In genomic region chr11:69558756-69559155, GRCm38 (mm10) we compare ENCODE assay signal across 8 mouse cellular contexts. TPM values are rescaled to one million over a fixed set of nuclear protein-coding genes. Genes with fewer than 3 reads are reported as not detected.
DNase-seq lines count a peak whose midpoint lies in the region; ATAC-seq and TF ChIP-seq lines count a peak whose summit lies in the region.

No protein-coding gene starts in this region.

- peaks cover 59% of the 10 kb centered on the region for H3K4me1 ChIP-seq in heart, embryonic 11.5 days (ENCODE audit: control insufficient read depth, insufficient read depth, low read length)
- H3K4me1 ChIP-seq in heart, embryonic 12.5 days (replicated peaks) = peaks cover 74% of the 10 kb centered on the region
- peaks cover 18% of the 10 kb centered on the region for H3K4me1 ChIP-seq in kidney, postnatal 0 days (replicated peaks; ENCODE audit: insufficient read depth, low read length)
- H3K4me1 ChIP-seq in midbrain, postnatal 0 days (ENCODE audit: insufficient read depth, low read length) = peaks cover 39% of the 10 kb centered on the region
- peaks cover 4% of the 10 kb centered on the region for H3K4me1 ChIP-seq in cerebellum, adult 2 months (ENCODE audit: control insufficient read depth, insufficient read depth, low read length)

- no peak for TF ChIP-seq CTCF in kidney, postnatal 0 days (IDR thresholded peaks at IDR 0.05; ENCODE audit: low read depth)
- TF ChIP-seq CTCF in midbrain, postnatal 0 days (IDR thresholded peaks at IDR 0.05) = no peak
- no peak for TF ChIP-seq CTCF in cerebellum, adult 2 months (IDR thresholded peaks at IDR 0.05; ENCODE audit: borderline replicate concordance, insufficient read depth, low read depth, low read length)

- DNase-seq in heart, adult 9 months (ENCODE audit: low spot score in 2 of 2) = no peak
- DNase-seq in kidney, postnatal 0 days (ENCODE audit: low spot score) = no peak
- no peak for DNase-seq in midbrain, postnatal 0 days (ENCODE audit: low spot score)
- DNase-seq in gastrocnemius, adult 8-10 months (ENCODE audit: low spot score in 2 of 2) = no peak
- no peak for DNase-seq in layer of hippocampus, postnatal 14 days (ENCODE audit: low spot score in 2 of 2)
- DNase-seq in cerebellum, adult 2 months = no peak

- H3K9me3 ChIP-seq in heart, embryonic 11.5 days (replicated peaks; ENCODE audit: control insufficient read depth, low read length) = no peaks in the 10 kb centered on the region
- no peaks in the 10 kb centered on the region for H3K9me3 ChIP-seq in heart, embryonic 12.5 days (replicated peaks)
- no peaks in the 10 kb centered on the region for H3K9me3 ChIP-seq in kidney, postnatal 0 days (replicated peaks; ENCODE audit: low read length)
- no peaks in the 10 kb centered on the region for H3K9me3 ChIP-seq in midbrain, postnatal 0 days (ENCODE audit: low read length)

- H3K4me3 ChIP-seq in heart, embryonic 11.5 days (ENCODE audit: low read depth, low read length) = peak overlapping the region; percentile 74
- peak overlapping the region; percentile 62 for H3K4me3 ChIP-seq in heart, embryonic 12.5 days
- peak overlapping the region; percentile 66; the same call in 1 of the 2 replicates for H3K4me3 ChIP-seq in kidney, postnatal 0 days (replicated peaks; ENCODE audit: low read depth, low read length)
- peak overlapping the region; percentile 91 for H3K4me3 ChIP-seq in midbrain, postnatal 0 days (ENCODE audit: low read depth, low read length)
- no peak overlapping the region for H3K4me3 ChIP-seq in cerebellum, adult 2 months (replicated peaks; ENCODE audit: insufficient read depth, low read depth, low read length)

- no peak for ATAC-seq in heart, embryonic 11.5 days (replicated peaks; ENCODE audit: insufficient number of reproducible peaks, low FRiP score, low TSS enrichment)
- no peak for ATAC-seq in heart, embryonic 12.5 days (ENCODE audit: insufficient number of reproducible peaks, low FRiP score)
- ATAC-seq in kidney, postnatal 0 days (replicated peaks; ENCODE audit: low FRiP score, low read depth) = no peak
- no peak for ATAC-seq in midbrain, postnatal 0 days (ENCODE audit: low FRiP score)

- peaks cover 6% of the 10 kb centered on the region; the same call in 1 of the 2 replicates for H3K27me3 ChIP-seq in heart, embryonic 11.5 days (ENCODE audit: control insufficient read depth, insufficient read depth, low read length)
- peaks cover 19% of the 10 kb centered on the region; the same call in 1 of the 2 replicates for H3K27me3 ChIP-seq in heart, embryonic 12.5 days (replicated peaks)
- H3K27me3 ChIP-seq in kidney, postnatal 0 days (ENCODE audit: insufficient read depth, low read length) = no peaks in the 10 kb centered on the region
- no peaks in the 10 kb centered on the region for H3K27me3 ChIP-seq in midbrain, postnatal 0 days (ENCODE audit: insufficient read depth, low read length)
- no peaks in the 10 kb centered on the region; the same call in 1 of the 2 replicates for H3K27me3 ChIP-seq in cerebellum, adult 2 months (ENCODE audit: control insufficient read depth, insufficient read depth, low read length)

- peaks cover 2% of the 10 kb centered on the region; the same call in 1 of the 2 replicates for H3K36me3 ChIP-seq in heart, embryonic 11.5 days (ENCODE audit: control insufficient read depth, insufficient read depth, low read length)
- peaks cover 45% of the 10 kb centered on the region for H3K36me3 ChIP-seq in heart, embryonic 12.5 days
- H3K36me3 ChIP-seq in kidney, postnatal 0 days (ENCODE audit: insufficient read depth, low read length) = peaks cover 18% of the 10 kb centered on the region
- H3K36me3 ChIP-seq in midbrain, postnatal 0 days (ENCODE audit: insufficient read depth, low read length) = peaks cover 28% of the 10 kb centered on the region

- no peak for TF ChIP-seq POLR2A in cerebellum, adult 2 months (IDR thresholded peaks at IDR 0.05; ENCODE audit: borderline replicate concordance, insufficient read depth, low read length)

- H3K4me2 ChIP-seq in heart, embryonic 11.5 days = peak overlapping the region; percentile 98
- H3K4me2 ChIP-seq in heart, embryonic 12.5 days = peak overlapping the region; percentile 86
- peak overlapping the region; percentile 99 for H3K4me2 ChIP-seq in kidney, postnatal 0 days (ENCODE audit: low read length)
- peak overlapping the region; percentile 83 for H3K4me2 ChIP-seq in midbrain, postnatal 0 days (ENCODE audit: low read depth, low read length, poor library complexity, severe bottlenecking)

- peak overlapping the region; percentile 99 for H3K27ac ChIP-seq in heart, embryonic 11.5 days (ENCODE audit: low read depth, low read length)
- peak overlapping the region; percentile 96 for H3K27ac ChIP-seq in heart, embryonic 12.5 days (ENCODE audit: poor library complexity, severe bottlenecking)
- no peak overlapping the region for H3K27ac ChIP-seq in kidney, postnatal 0 days
- H3K27ac ChIP-seq in midbrain, postnatal 0 days (ENCODE audit: low read depth, low read length) = peak overlapping the region; percentile 91
- H3K27ac ChIP-seq in cerebellum, adult 2 months (ENCODE audit: insufficient read depth, low read length) = no peak overlapping the region

- peak overlapping the region; percentile 91 for H3K9ac ChIP-seq in heart, embryonic 11.5 days (ENCODE audit: low read depth, low read length)
- H3K9ac ChIP-seq in heart, embryonic 12.5 days = peak overlapping the region; percentile 88
- 0 out of 2 replicates have a peak overlapping the region, but pooled peaks have one; percentile 72 for H3K9ac ChIP-seq in kidney, postnatal 0 days (ENCODE audit: low read depth, low read length)
- peak overlapping the region; percentile 98 for H3K9ac ChIP-seq in midbrain, postnatal 0 days (replicated peaks; ENCODE audit: low read length, poor library complexity, severe bottlenecking)

- WGBS in heart, embryonic 11.5 days (ENCODE audit: insufficient replicate concordance) = 12% methylated on average over 6 of the region's 6 CpGs
- under 1% methylated on average over 6 of the region's 6 CpGs for whole genome bisulfite sequencing in heart, embryonic 12.5 days
- WGBS in kidney, postnatal 0 days = 27% methylated on average over 6 of the region's 6 CpGs
- 11% methylated on average over 6 of the region's 6 CpGs for WGBS in midbrain, postnatal 0 days
- WGBS in cerebellum, adult 2 months = 63% methylated on average over 6 of the region's 6 CpGs

RNA-seq across cellular contexts. Expression of gene Efnb3, which starts 1.2 kb away (rescaled TPM):
- 15.2 and 19.0 TPM in 2 replicates for polyA plus RNA-seq in heart, embryonic 11.5 days (2014; fragmentation: Nextera tagmentation; extraction: Ambion mirVana)
- polyA plus RNA-seq in heart, embryonic 12.5 days (2016; fragmentation: Nextera tagmentation; extraction: Ambion mirVana) = 87.4 and 90.0 TPM in 2 replicates
- 7.7 and 7.8 TPM in 2 replicates for polyA plus RNA-seq in kidney, postnatal 0 days (2015; fragmentation: Nextera tagmentation; extraction: Ambion mirVana)
- total RNA-seq in midbrain, postnatal 0 days (2014; rRNA removed) = 145 and 155 TPM in 2 replicates
- polyA plus RNA-seq in midbrain, postnatal 0 days (2015; fragmentation: Nextera tagmentation; extraction: Ambion mirVana) = 151 and 166 TPM in 2 replicates
- under 1 TPM; 0.31 to 0.46 (median 0.35) TPM for total RNA-seq in gastrocnemius, adult 8-10 months (2022)
- 100 to 1,000 TPM; 144 to 156 TPM for total RNA-seq in layer of hippocampus, postnatal 14 days (2021)
- polyA plus RNA-seq in cerebellum, adult 2 months (2012; rRNA removed) = 84.8 and 104 TPM in 2 replicates

RNA-seq across cellular contexts. Expression of gene Dnah2, which starts 9.8 kb away (rescaled TPM):
- polyA plus RNA-seq in heart, embryonic 11.5 days (2014; fragmentation: Nextera tagmentation; extraction: Ambion mirVana) = 0.20 and 1.3 TPM in 2 replicates
- polyA plus RNA-seq in heart, embryonic 12.5 days (2016; fragmentation: Nextera tagmentation; extraction: Ambion mirVana) = 0.15 and 0.59 TPM in 2 replicates
- polyA plus RNA-seq in kidney, postnatal 0 days (2015; fragmentation: Nextera tagmentation; extraction: Ambion mirVana) = 0.32 and 0.52 TPM in 2 replicates
- 9.5 and 12.5 TPM in 2 replicates for total RNA-seq in midbrain, postnatal 0 days (2014; rRNA removed)
- 3.9 and 4.1 TPM in 2 replicates for polyA plus RNA-seq in midbrain, postnatal 0 days (2015; fragmentation: Nextera tagmentation; extraction: Ambion mirVana)
- total RNA-seq in gastrocnemius, adult 8-10 months (2022) = under 1 TPM in 3 of 4 experiments, not detected in 1; 0.02 to 0.68 (median 0.05) TPM
- 1 to 10 TPM; 5.8 to 6.3 TPM for total RNA-seq in layer of hippocampus, postnatal 14 days (2021)
- polyA plus RNA-seq in cerebellum, adult 2 months (2012; rRNA removed) = 0.55 and 0.69 TPM in 2 replicates

RNA-seq across cellular contexts. Expression of gene Wrap53, which starts 21.3 kb away (rescaled TPM):
- 20.3 and 22.9 TPM in 2 replicates for polyA plus RNA-seq in heart, embryonic 11.5 days (2014; fragmentation: Nextera tagmentation; extraction: Ambion mirVana)
- 18.7 and 19.5 TPM in 2 replicates for polyA plus RNA-seq in heart, embryonic 12.5 days (2016; fragmentation: Nextera tagmentation; extraction: Ambion mirVana)
- polyA plus RNA-seq in kidney, postnatal 0 days (2015; fragmentation: Nextera tagmentation; extraction: Ambion mirVana) = 17.9 and 19.4 TPM in 2 replicates
- total RNA-seq in midbrain, postnatal 0 days (2014; rRNA removed) = 15.7 and 16.8 TPM in 2 replicates
- 12.6 and 14.2 TPM in 2 replicates for polyA plus RNA-seq in midbrain, postnatal 0 days (2015; fragmentation: Nextera tagmentation; extraction: Ambion mirVana)
- total RNA-seq in gastrocnemius, adult 8-10 months (2022) = 1 to 10 TPM; 3.3 to 4.4 (median 3.7) TPM
- 1 to 10 TPM; 8.6 to 9.5 TPM for total RNA-seq in layer of hippocampus, postnatal 14 days (2021)
- polyA plus RNA-seq in cerebellum, adult 2 months (2012; rRNA removed) = 18.6 and 18.8 TPM in 2 replicates

RNA-seq across cellular contexts. Expression of gene Trp53, which starts 21.4 kb away (rescaled TPM):
- polyA plus RNA-seq in heart, embryonic 11.5 days (2014; fragmentation: Nextera tagmentation; extraction: Ambion mirVana) = 103 and 107 TPM in 2 replicates
- polyA plus RNA-seq in heart, embryonic 12.5 days (2016; fragmentation: Nextera tagmentation; extraction: Ambion mirVana) = 76.0 and 79.1 TPM in 2 replicates
- polyA plus RNA-seq in kidney, postnatal 0 days (2015; fragmentation: Nextera tagmentation; extraction: Ambion mirVana) = 117 and 121 TPM in 2 replicates
- 29.5 and 34.5 TPM in 2 replicates for total RNA-seq in midbrain, postnatal 0 days (2014; rRNA removed)
- 30.3 and 31.9 TPM in 2 replicates for polyA plus RNA-seq in midbrain, postnatal 0 days (2015; fragmentation: Nextera tagmentation; extraction: Ambion mirVana)
- total RNA-seq in gastrocnemius, adult 8-10 months (2022) = 10 to 100 TPM; 12.6 to 17.2 (median 13.8) TPM
- 10 to 100 TPM; 27.3 to 29.6 TPM for total RNA-seq in layer of hippocampus, postnatal 14 days (2021)
- polyA plus RNA-seq in cerebellum, adult 2 months (2012; rRNA removed) = 34.7 and 35.6 TPM in 2 replicates

RNA-seq across cellular contexts. Expression of gene Atp1b2, which starts 47.0 kb away (rescaled TPM):
- 31.0 and 36.2 TPM in 2 replicates for polyA plus RNA-seq in heart, embryonic 11.5 days (2014; fragmentation: Nextera tagmentation; extraction: Ambion mirVana)
- polyA plus RNA-seq in heart, embryonic 12.5 days (2016; fragmentation: Nextera tagmentation; extraction: Ambion mirVana) = 30.9 and 31.1 TPM in 2 replicates
- 13.7 and 16.3 TPM in 2 replicates for polyA plus RNA-seq in kidney, postnatal 0 days (2015; fragmentation: Nextera tagmentation; extraction: Ambion mirVana)
- 145 and 161 TPM in 2 replicates for total RNA-seq in midbrain, postnatal 0 days (2014; rRNA removed)
- polyA plus RNA-seq in midbrain, postnatal 0 days (2015; fragmentation: Nextera tagmentation; extraction: Ambion mirVana) = 167 and 175 TPM in 2 replicates
- 100 to 1,000 TPM; 333 to 372 (median 353) TPM for total RNA-seq in gastrocnemius, adult 8-10 months (2022)
- 100 to 1,000 TPM; 513 to 551 TPM for total RNA-seq in layer of hippocampus, postnatal 14 days (2021)
- 890 and 950 TPM in 2 replicates for polyA plus RNA-seq in cerebellum, adult 2 months (2012; rRNA removed)

Comparison
In these comparisons a context has a peak if more than half of its experiments do, and no peak if none do; other contexts are left out.
1. H3K27ac ChIP-seq: peak in heart, embryonic 11.5 days (single experiment), heart, embryonic 12.5 days (single experiment) and midbrain, postnatal 0 days (single experiment); none in kidney, postnatal 0 days (single experiment) and cerebellum, adult 2 months (single experiment).
2. Peak in every context shown above with its lines, with median percentiles within 50 percentile points of each other: H3K4me2 ChIP-seq and H3K9ac ChIP-seq.